Mouse (Mus musculus): Measurements from ENCODE around the gene Kcnj6.

GRCm38 (mm10) chr16:94865101-94865500 is 132.4 kb downstream of the Kcnj6 start:
- TF ChIP-seq POLR2A (IDR thresholded peaks at IDR 0.05; ENCODE audit: control insufficient read depth, extremely low read depth, insufficient read depth, low read length, poor library complexity), result no peak
- no peak for TF ChIP-seq CTCF (IDR thresholded peaks at IDR 0.05; ENCODE audit: borderline replicate concordance, control insufficient read depth, extremely low read depth, insufficient read depth, low read length, poor library complexity)

Data from thymus, adult 2 months (tissue).